Mouse (Mus musculus) forebrain, embryonic 11.5 days (tissue): ENCODE results near the gene Atg9b. TPM values are rescaled to one million over a fixed set of nuclear protein-coding genes. Genes with fewer than 3 reads are reported as not detected.

Experiments used
- ATAC-seq: fragments of 200-750 bp; cut with Nextera tagmentation; replicated peaks from 2 replicates; pipeline ENCODE4 v1.8.0; 2017; ENCODE audit warnings: moderate TSS enrichment; ENCODE audit not compliant: low FRiP score
- DNase-seq: peaks from one replicate; pipeline ENCODE4 v3.0.0-alpha.2; 2017; ENCODE audit warnings: low spot score
- H3K27ac ChIP-seq: fragments of 300-500 bp; sonication (generic); 2 replicates; pipeline ENCODE4 v1.5.1; 2014; ENCODE audit warnings: low read depth, low read length
- H3K27me3 ChIP-seq: fragments of 300-500 bp; sonication (generic); 2 replicates; pipeline ENCODE4 v1.6.1; 2014; ENCODE audit warnings: mild to moderate bottlenecking, low read length, mixed read lengths; ENCODE audit not compliant: control insufficient read depth, insufficient read depth
- H3K36me3 ChIP-seq: fragments of 300-500 bp; sonication (generic); 2 replicates; pipeline ENCODE4 v1.6.1; 2014; ENCODE audit warnings: mild to moderate bottlenecking, low read length, moderate library complexity, mixed read lengths; ENCODE audit not compliant: control insufficient read depth, insufficient read depth
- H3K4me1 ChIP-seq: fragments of 300-500 bp; sonication (generic); replicated peaks from 2 replicates; pipeline ENCODE4 v1.6.1; 2014; ENCODE audit warnings: low read length, mixed read lengths; ENCODE audit not compliant: control insufficient read depth, insufficient read depth
- H3K4me2 ChIP-seq: fragments of 300-500 bp; sonication (generic); 2 replicates; pipeline ENCODE4 v1.6.1; 2014; ENCODE audit warnings: low read depth, mild to moderate bottlenecking, low read length, moderate library complexity, mixed read lengths; ENCODE audit not compliant: severe bottlenecking
- H3K4me3 ChIP-seq: fragments of 300-500 bp; sonication (generic); 2 replicates; pipeline ENCODE4 v1.5.1; 2014; ENCODE audit warnings: low read depth, low read length
- H3K9ac ChIP-seq: fragments of 300-500 bp; sonication (generic); 2 replicates; pipeline ENCODE4 v1.6.1; 2014; ENCODE audit warnings: low read length
- H3K9me3 ChIP-seq: fragments of 300-500 bp; sonication (generic); 2 replicates; pipeline ENCODE4 v1.6.1; 2016; ENCODE audit warnings: low read length, mixed read lengths; ENCODE audit not compliant: control insufficient read depth
- WGBS: fragments of 180-500 bp; shearing (Covaris S2); extraction: QIAGEN DNeasy Blood & Tissue Kit; methylation state at CpG from one replicate; pipeline ENCODE4 v1.1.7; 2014; 5-methylcytosine and 5-hydroxymethylcytosine counted together
- polyA plus RNA-seq: library from polyadenylated mRNA; unstranded; fragments of >200 nt; fragmentation: Nextera tagmentation; extraction: Ambion mirVana; gene quantifications from 2 replicates; pipeline ENCODE4 v1.2.1, GENCODE M21; 2014

Atg9b gene
- polyA plus RNA-seq, 1 experiment from 2014 or later, result 0.44 TPM

GRCm38 (mm10) chr5:24347186-24347875 lies 44.6 kb downstream of the Atg9b start:
- peak overlapping the region; percentile 99 for H3K4me2 ChIP-seq
- H3K27ac ChIP-seq, result no peak overlapping the region
- no peaks in the 10 kb centered on the region for H3K9me3 ChIP-seq
- H3K27me3 ChIP-seq, result peaks cover 24% of the 10 kb centered on the region
- ATAC-seq, result no peak
- no peak for DNase-seq
- H3K36me3 ChIP-seq, result no peaks in the 10 kb centered on the region
- no peak overlapping the region for H3K9ac ChIP-seq
- WGBS, result 56% methylated on average over 7 of the region's 7 CpGs
- H3K4me1 ChIP-seq, result peaks cover 37% of the 10 kb centered on the region
- H3K4me3 ChIP-seq, result no peak overlapping the region

DNA sequence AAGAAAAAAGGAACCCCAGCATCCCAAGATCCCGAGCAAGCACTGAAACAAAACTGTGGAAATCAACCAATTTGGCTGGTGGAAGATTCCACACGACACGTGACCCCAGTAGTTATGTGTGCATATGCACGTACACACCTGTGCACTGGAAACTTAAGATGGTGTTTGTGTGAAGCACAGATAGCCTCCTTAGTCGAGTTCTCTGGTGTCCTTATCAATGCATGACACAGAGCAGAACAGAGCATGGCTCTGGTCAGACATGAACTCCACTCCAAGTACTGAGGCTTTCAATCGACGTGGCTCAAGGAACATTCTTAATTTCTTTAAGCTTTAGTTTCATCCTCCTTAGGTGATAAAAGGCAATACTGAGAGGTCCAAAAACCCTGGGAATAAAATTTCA lies 45.6 kb downstream of the Atg9b start:
- Histone ChIP-seq H3K36me3 (no peaks in the 10 kb centered on the region), H3K4me2 (no peak overlapping the region), H3K27ac (no peak overlapping the region), H3K27me3 (peaks cover 22% of the 10 kb centered on the region), H3K9me3 (no peaks in the 10 kb centered on the region), H3K4me1 (peaks cover 33% of the 10 kb centered on the region), H3K4me3 (no peak overlapping the region), H3K9ac (no peak overlapping the region)
- DNase-seq (no peak), ATAC-seq (no peak)
- 88% methylated on average over 7 of the region's 7 CpGs for WGBS

DNA sequence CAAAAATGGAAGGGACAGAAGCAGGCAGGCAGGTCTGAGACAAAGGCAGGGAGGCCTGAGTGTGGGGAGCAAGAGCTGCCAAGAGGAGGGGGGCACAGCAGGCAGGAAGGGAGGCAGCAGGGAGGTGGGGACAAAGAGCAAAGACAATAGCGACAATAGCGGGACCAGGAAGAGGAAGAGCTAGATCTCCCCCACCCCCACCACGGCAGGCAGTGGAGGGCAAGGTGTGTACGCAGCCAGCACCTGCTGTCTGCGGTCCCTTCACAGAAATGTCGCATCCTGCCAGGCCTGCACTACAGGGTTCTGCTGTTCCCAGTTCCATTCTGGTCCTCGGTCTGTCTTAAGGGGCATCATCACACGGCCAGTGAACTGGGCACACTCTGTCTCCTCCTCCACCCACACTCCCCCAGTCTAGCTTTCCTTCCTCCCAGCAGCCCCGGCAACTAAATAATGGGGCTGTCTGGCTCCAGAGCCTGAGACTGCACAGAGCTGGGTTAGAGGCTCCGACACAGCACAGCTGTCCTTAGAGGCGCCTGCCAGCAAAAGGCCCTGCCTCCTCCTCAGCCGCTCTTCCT lies 47.4 kb downstream of the Atg9b start:
- Histone ChIP-seq H3K9ac (peak overlapping the region; percentile 55), H3K27ac (peak overlapping the region; percentile 95), H3K4me2 (peak overlapping the region; percentile 28), H3K4me1 (peaks cover 27% of the 10 kb centered on the region), H3K4me3 (no peak overlapping the region), H3K27me3 (peaks cover 11% of the 10 kb centered on the region), H3K9me3 (no peaks in the 10 kb centered on the region), H3K36me3 (no peaks in the 10 kb centered on the region)
- DNase-seq (no peak), ATAC-seq (peak; percentile 45; the same call in 1 of the 2 replicates)
- WGBS, result 6% methylated on average over 12 of the region's 12 CpGs

DNA sequence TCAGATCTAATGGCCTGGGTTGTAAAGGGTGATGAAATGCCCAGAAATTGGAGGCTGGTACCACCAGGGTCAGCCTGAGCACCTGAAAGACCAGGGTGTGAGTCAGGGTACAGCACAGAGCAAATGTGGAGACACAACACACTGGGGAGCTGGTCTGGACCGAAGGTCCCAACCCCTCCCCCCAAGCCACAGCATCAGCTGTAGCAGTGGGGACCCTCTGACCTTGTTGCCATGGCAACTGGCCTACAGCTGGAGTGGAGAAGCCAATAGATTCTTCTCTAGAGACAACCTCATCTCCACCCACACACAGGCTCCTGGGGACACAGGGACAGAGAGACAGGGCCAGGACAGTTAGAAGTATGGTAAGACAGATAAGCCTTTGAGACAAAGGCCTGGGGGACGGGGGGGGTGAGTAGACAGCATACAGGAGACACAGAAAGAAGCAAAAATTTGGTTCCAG lies 47.9 kb downstream of the Atg9b start:
- ATAC-seq (peak; percentile 59), DNase-seq (peak; percentile 81)
- Histone ChIP-seq H3K4me3 (no peak overlapping the region), H3K36me3 (no peaks in the 10 kb centered on the region), H3K9me3 (no peaks in the 10 kb centered on the region), H3K27ac (peak overlapping the region; percentile 95), H3K4me1 (peaks cover 27% of the 10 kb centered on the region), H3K9ac (peak overlapping the region; percentile 55), H3K4me2 (peak overlapping the region; percentile 28), H3K27me3 (peaks cover 6% of the 10 kb centered on the region)
- 6% methylated on average over 2 of the region's 2 CpGs for WGBS

GRCm38 (mm10) chr5:24343379-24343778 lies 48.6 kb downstream of the Atg9b start:
- Histone ChIP-seq H3K4me3 (no peak overlapping the region), H3K36me3 (no peaks in the 10 kb centered on the region), H3K4me2 (no peak overlapping the region), H3K9ac (no peak overlapping the region), H3K4me1 (peaks cover 21% of the 10 kb centered on the region), H3K27me3 (no peaks in the 10 kb centered on the region; the same call in 1 of the 2 replicates), H3K27ac (peak overlapping the region; percentile 95), H3K9me3 (no peaks in the 10 kb centered on the region)
- no peak for DNase-seq
- no peak for ATAC-seq

- H3K9ac ChIP-seq, result no peak overlapping the region
- H3K9me3 ChIP-seq, result no peaks in the 10 kb centered on the region
- ATAC-seq (no peak), DNase-seq (no peak)
- peak overlapping the region; percentile 95 for H3K27ac ChIP-seq
- H3K4me2 ChIP-seq, result no peak overlapping the region
- H3K36me3 ChIP-seq, result no peaks in the 10 kb centered on the region
- H3K4me1 ChIP-seq, result peaks cover 21% of the 10 kb centered on the region
- H3K27me3 ChIP-seq, result no peaks in the 10 kb centered on the region
- no peak overlapping the region for H3K4me3 ChIP-seq
- 68% methylated on average over 8 of the region's 8 CpGs for whole genome bisulfite sequencing
Observed at GRCm38 (mm10) chr5:24342966-24343365, 49.0 kb downstream of the Atg9b start.

GRCm38 (mm10) chr5:24342205-24342963 lies 49.6 kb downstream of the Atg9b start:
- Histone ChIP-seq H3K4me2 (no peak overlapping the region), H3K27me3 (no peaks in the 10 kb centered on the region), H3K36me3 (no peaks in the 10 kb centered on the region), H3K4me3 (no peak overlapping the region), H3K9ac (no peak overlapping the region), H3K9me3 (no peaks in the 10 kb centered on the region), H3K4me1 (peaks cover 19% of the 10 kb centered on the region), H3K27ac (0 out of 2 replicates have a peak overlapping the region, but pooled peaks have one; percentile 95)
- DNase-seq (no peak), ATAC-seq (no peak)
- WGBS, result 78% methylated on average over 14 of the region's 14 CpGs

DNA sequence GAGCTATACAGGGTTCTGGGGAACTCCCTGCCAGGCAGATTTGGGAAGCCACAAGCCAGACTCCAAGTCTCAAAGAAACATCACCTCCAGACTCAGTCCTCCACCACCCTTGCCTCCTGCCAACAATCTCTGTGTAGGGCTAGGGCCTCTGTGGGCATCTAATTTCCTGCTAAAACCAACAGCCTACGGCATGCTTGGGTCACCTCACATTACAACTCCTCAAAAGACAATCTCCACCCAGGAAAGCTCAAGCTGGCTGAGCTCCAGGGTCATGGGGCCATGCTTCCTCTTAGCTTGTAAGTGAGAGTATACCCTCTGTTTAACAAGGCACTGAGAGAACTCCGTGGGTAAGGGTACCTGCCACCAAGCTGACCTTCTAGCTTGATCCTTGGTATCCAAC lies 54.1 kb downstream of the Atg9b start:
- Histone ChIP-seq H3K27me3 (no peaks in the 10 kb centered on the region), H3K36me3 (no peaks in the 10 kb centered on the region), H3K4me2 (no peak overlapping the region), H3K9me3 (no peaks in the 10 kb centered on the region), H3K4me3 (no peak overlapping the region), H3K27ac (no peak overlapping the region), H3K4me1 (no peaks in the 10 kb centered on the region; the same call in 1 of the 2 replicates), H3K9ac (no peak overlapping the region)
- no peak for ATAC-seq
- DNase-seq, result no peak
- 72% methylated on average over 2 of the region's 2 CpGs for WGBS
